Mouse (Mus musculus) stomach, postnatal 0 days (tissue): ENCODE data around the gene Cldn22. TPM values are rescaled to one million over a fixed set of nuclear protein-coding genes. Genes with fewer than 3 reads are reported as not detected.

ENCODE experiments used
- ATAC-seq: fragments of 200-750 bp; cut with Nextera tagmentation; 2 replicates; pipeline ENCODE4 v1.8.0; 2017; ENCODE audit not compliant: low FRiP score, low TSS enrichment
- DNase-seq: peaks from one replicate; pipeline ENCODE4 v3.0.0-alpha.2; 2016; ENCODE audit warnings: low spot score
- H3K27ac ChIP-seq: fragments of 300-500 bp; sonication (generic); replicated peaks from 2 replicates; pipeline ENCODE4 v1.5.1; 2014; ENCODE audit warnings: mild to moderate bottlenecking, control low read depth
- H3K27me3 ChIP-seq: fragments of 300-500 bp; sonication (generic); 2 replicates; pipeline ENCODE4 v1.6.1; 2014; ENCODE audit warnings: low read length; ENCODE audit not compliant: control insufficient read depth, insufficient read depth
- H3K36me3 ChIP-seq: fragments of 300-500 bp; sonication (generic); 2 replicates; pipeline ENCODE4 v1.6.1; 2014; ENCODE audit warnings: low read length, mixed read lengths; ENCODE audit not compliant: control insufficient read depth, insufficient read depth
- H3K4me1 ChIP-seq: fragments of 300-500 bp; sonication (generic); replicated peaks from 2 replicates; pipeline ENCODE4 v1.6.1; 2014; ENCODE audit warnings: antibody characterized with exemption; ENCODE audit not compliant: control insufficient read depth, insufficient read depth
- H3K4me2 ChIP-seq: fragments of 300-500 bp; sonication (generic); replicated peaks from 2 replicates; pipeline ENCODE4 v1.6.1; 2014; ENCODE audit warnings: low read depth, mild to moderate bottlenecking, control low read depth, moderate library complexity
- H3K4me3 ChIP-seq: fragments of 300-500 bp; sonication (generic); 2 replicates; pipeline ENCODE4 v1.5.1; 2014; ENCODE audit warnings: low read depth, low read length, control low read depth
- H3K9ac ChIP-seq: fragments of 300-500 bp; sonication (generic); 2 replicates; pipeline ENCODE4 v1.6.1; 2014; ENCODE audit warnings: mild to moderate bottlenecking, low read length, control low read depth, mixed read lengths
- H3K9me3 ChIP-seq: fragments of 300-500 bp; sonication (generic); 2 replicates; pipeline ENCODE4 v1.6.1; 2016; ENCODE audit warnings: low read length; ENCODE audit not compliant: control insufficient read depth
- CTCF ChIP-seq: IDR thresholded peaks from 2 replicates; pipeline ENCODE4 v1.5.1; 2016; ENCODE audit warnings: antibody characterized with exemption, low read depth, mild to moderate bottlenecking, moderate library complexity
- EP300 ChIP-seq: optimal IDR thresholded peaks from 2 replicates; pipeline ENCODE3; 2016; ENCODE audit warnings: antibody characterized with exemption
- WGBS: fragments of 180-500 bp; shearing (Covaris S2); extraction: QIAGEN DNeasy Blood & Tissue Kit; methylation state at CpG from one replicate; pipeline ENCODE4 v1.1.7; 2014; 5-methylcytosine and 5-hydroxymethylcytosine counted together
- polyA plus RNA-seq: library from polyadenylated mRNA; unstranded; fragments of >200 nt; fragmentation: Nextera tagmentation; extraction: Ambion mirVana; gene quantifications from 2 replicates; pipeline ENCODE4 v1.2.1, GENCODE M21; 2015

Gene Cldn22
- polyA plus RNA-seq, 1 experiment from 2014 or later, result not detected

GRCm38 (mm10) chr8:47833944-47834343 is 9.7 kb downstream of the Cldn22 start:
- TF ChIP-seq CTCF (no peak), EP300 (no peak)
- peaks cover 3% of the 10 kb centered on the region; the same call in 1 of the 2 replicates for H3K36me3 ChIP-seq
- no peaks in the 10 kb centered on the region for H3K4me1 ChIP-seq
- no peaks in the 10 kb centered on the region for H3K27me3 ChIP-seq
- 95% methylated on average over 1 of the region's 1 CpGs for WGBS
- no peak overlapping the region for H3K4me3 ChIP-seq
- no peak for ATAC-seq
- H3K9me3 ChIP-seq, result no peaks in the 10 kb centered on the region
- H3K4me2 ChIP-seq, result no peak overlapping the region
- no peak overlapping the region for H3K27ac ChIP-seq
- no peak overlapping the region for H3K9ac ChIP-seq
- no peak for DNase-seq

GRCm38 (mm10) chr8:47843063-47843462 is 18.8 kb downstream of the Cldn22 start:
- ATAC-seq (no peak), DNase-seq (no peak)
- no peaks in the 10 kb centered on the region for H3K9me3 ChIP-seq
- WGBS, result 74% methylated on average over 7 of the region's 7 CpGs
- H3K27me3 ChIP-seq, result no peaks in the 10 kb centered on the region
- peak; percentile 55 for TF ChIP-seq CTCF
- no peak for TF ChIP-seq EP300
- peaks cover 34% of the 10 kb centered on the region for H3K36me3 ChIP-seq
- H3K9ac ChIP-seq, result no peak overlapping the region
- no peaks in the 10 kb centered on the region for H3K4me1 ChIP-seq
- no peak overlapping the region for H3K4me2 ChIP-seq
- no peak overlapping the region for H3K27ac ChIP-seq
- no peak overlapping the region for H3K4me3 ChIP-seq

DNA sequence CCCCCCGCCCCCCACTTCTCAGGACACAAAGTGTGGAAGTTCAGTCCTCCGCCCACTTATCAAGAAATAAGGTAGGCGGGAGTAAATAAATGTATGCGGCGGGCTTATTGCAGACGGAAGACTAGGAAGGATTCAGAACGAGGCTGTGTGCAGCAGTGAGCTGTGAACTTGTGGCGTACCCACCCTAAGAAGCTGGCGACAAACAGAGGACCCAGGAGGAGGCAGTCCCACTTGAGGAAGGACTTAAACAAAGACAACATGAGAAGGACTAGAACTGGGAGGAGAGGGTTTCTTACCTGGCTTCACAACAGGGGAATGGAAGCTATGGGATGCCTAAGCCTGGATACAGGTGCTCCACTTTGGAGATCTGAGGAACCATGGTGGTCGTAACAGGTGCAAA is 19.4 kb downstream of the Cldn22 start:
- no peaks in the 10 kb centered on the region for H3K4me1 ChIP-seq
- H3K27me3 ChIP-seq, result no peaks in the 10 kb centered on the region
- TF ChIP-seq CTCF, result no peak
- TF ChIP-seq EP300, result no peak
- ATAC-seq, result no peak
- no peaks in the 10 kb centered on the region for H3K9me3 ChIP-seq
- H3K36me3 ChIP-seq, result peaks cover 34% of the 10 kb centered on the region
- H3K4me3 ChIP-seq, result no peak overlapping the region
- DNase-seq, result no peak
- no peak overlapping the region for H3K9ac ChIP-seq
- no peak overlapping the region for H3K4me2 ChIP-seq
- WGBS, result 95% methylated on average over 10 of the region's 10 CpGs
- no peak overlapping the region for H3K27ac ChIP-seq

- DNase-seq (no peak), ATAC-seq (no peak)
- Histone ChIP-seq H3K9me3 (no peaks in the 10 kb centered on the region), H3K4me1 (no peaks in the 10 kb centered on the region), H3K4me3 (no peak overlapping the region), H3K27me3 (no peaks in the 10 kb centered on the region), H3K4me2 (no peak overlapping the region), H3K27ac (no peak overlapping the region), H3K9ac (no peak overlapping the region), H3K36me3 (peaks cover 31% of the 10 kb centered on the region)
- WGBS, result 87% methylated on average over 13 of the region's 13 CpGs
- TF ChIP-seq CTCF (no peak), EP300 (no peak)
These were observed 21.7 kb downstream of the Cldn22 start for GRCm38 (mm10) chr8:47845956-47846355.

GRCm38 (mm10) chr8:47847161-47847560 is 22.9 kb downstream of the Cldn22 start:
- Histone ChIP-seq H3K9ac (no peak overlapping the region), H3K27ac (no peak overlapping the region), H3K9me3 (no peaks in the 10 kb centered on the region), H3K27me3 (no peaks in the 10 kb centered on the region), H3K4me3 (no peak overlapping the region), H3K4me1 (no peaks in the 10 kb centered on the region), H3K36me3 (peaks cover 27% of the 10 kb centered on the region), H3K4me2 (no peak overlapping the region)
- 92% methylated on average over 14 of the region's 14 CpGs for WGBS
- no peak for DNase-seq
- ATAC-seq, result no peak
- no peak for TF ChIP-seq EP300
- no peak for TF ChIP-seq CTCF

DNA sequence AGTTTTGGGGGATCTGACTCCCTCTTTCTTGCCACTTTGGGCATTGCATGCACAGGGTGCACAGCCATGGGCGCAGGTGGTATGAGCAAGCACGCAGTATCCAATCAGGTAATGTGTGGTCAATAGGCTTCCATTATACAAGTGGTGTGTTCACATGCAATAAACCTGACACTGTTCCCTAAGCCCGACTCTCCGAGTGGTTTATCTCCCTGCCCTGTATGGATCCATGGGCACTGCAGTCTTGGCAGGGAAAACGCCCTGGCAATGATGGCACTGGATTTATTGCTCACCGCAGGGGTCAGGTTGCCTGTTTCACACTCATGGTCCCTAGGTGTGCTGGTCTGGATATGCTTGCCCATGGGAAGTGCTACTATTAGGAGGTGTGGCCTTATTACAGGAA is 23.6 kb downstream of the Cldn22 start:
- WGBS, result 96% methylated on average over 6 of the region's 6 CpGs
- ATAC-seq (no peak), DNase-seq (no peak)
- H3K9ac ChIP-seq, result no peak overlapping the region
- H3K4me2 ChIP-seq, result no peak overlapping the region
- TF ChIP-seq EP300 (no peak), CTCF (no peak)
- H3K27ac ChIP-seq, result no peak overlapping the region
- H3K36me3 ChIP-seq, result peaks cover 21% of the 10 kb centered on the region
- no peaks in the 10 kb centered on the region for H3K4me1 ChIP-seq
- H3K4me3 ChIP-seq, result no peak overlapping the region
- no peaks in the 10 kb centered on the region for H3K27me3 ChIP-seq
- no peaks in the 10 kb centered on the region for H3K9me3 ChIP-seq
